Mouse (Mus musculus) midbrain, embryonic 12.5 days (tissue): Measurements from ENCODE around the gene Stom. TPM values are rescaled to one million over a fixed set of nuclear protein-coding genes. Genes with fewer than 3 reads are reported as not detected.

Source experiments
- ATAC-seq: fragments of 200-750 bp; cut with Nextera tagmentation; 2 replicates; pipeline ENCODE4 v1.8.0; 2017; ENCODE audit warnings: low read depth, moderate TSS enrichment, moderate library complexity; ENCODE audit not compliant: low FRiP score
- H3K27ac ChIP-seq: fragments of 300-500 bp; sonication (generic); replicated peaks from 2 replicates; pipeline ENCODE4 v1.5.1; 2016; ENCODE audit warnings: mild to moderate bottlenecking
- H3K27me3 ChIP-seq: fragments of 300-500 bp; sonication (generic); 2 replicates; pipeline ENCODE4 v1.6.1; 2016; ENCODE audit warnings: mild to moderate bottlenecking
- H3K36me3 ChIP-seq: fragments of 300-500 bp; sonication (generic); 2 replicates; pipeline ENCODE4 v1.6.1; 2016
- H3K4me1 ChIP-seq: fragments of 300-500 bp; sonication (generic); 2 replicates; pipeline ENCODE4 v1.6.1; 2016
- H3K4me2 ChIP-seq: fragments of 300-500 bp; sonication (generic); replicated peaks from 2 replicates; pipeline ENCODE4 v1.6.1; 2016; ENCODE audit warnings: mild to moderate bottlenecking, moderate library complexity
- H3K4me3 ChIP-seq: fragments of 300-500 bp; sonication (generic); 2 replicates; pipeline ENCODE4 v1.5.1; 2016; ENCODE audit warnings: mild to moderate bottlenecking
- H3K9ac ChIP-seq: fragments of 300-500 bp; sonication (generic); replicated peaks from 2 replicates; pipeline ENCODE4 v1.6.1; 2016; ENCODE audit warnings: mild to moderate bottlenecking, moderate library complexity
- H3K9me3 ChIP-seq: fragments of 300-500 bp; sonication (generic); 2 replicates; pipeline ENCODE4 v1.6.1; 2016; ENCODE audit warnings: mild to moderate bottlenecking
- WGBS: fragments of 180-500 bp; shearing (Covaris S2); methylation state at CpG from one replicate; pipeline ENCODE4 v1.1.7; 2016; 5-methylcytosine and 5-hydroxymethylcytosine counted together
- polyA plus RNA-seq: library from polyadenylated mRNA; unstranded; fragments of >200 nt; fragmentation: Nextera tagmentation; extraction: Ambion mirVana; gene quantifications from 2 replicates; pipeline ENCODE4 v1.2.1, GENCODE M21; 2016

Stom gene
- polyA plus RNA-seq = 12.5 and 12.6 TPM in 2 replicates

GRCm38 (mm10) chr2:35336388-35337280 is at the start of gene Stom:
Stom (minus strand) TSS chr2:35336976.
- Histone ChIP-seq H3K9me3 (no peaks in the 10 kb centered on the region), H3K4me3 (peak within 1 kb of the TSS; percentile 65), H3K4me1 (peaks cover 17% of the 10 kb centered on the region), H3K36me3 (no peaks in the 10 kb centered on the region), H3K27me3 (0 out of 2 replicates have a peak, but pooled peaks cover 7% of the 10 kb centered on the region), H3K27ac (peak within 1 kb of the TSS; percentile 50), H3K4me2 (peak within 1 kb of the TSS; percentile 95), H3K9ac (peak within 1 kb of the TSS; percentile 65)
- peak; percentile 100 for ATAC-seq
- WGBS = under 1% methylated on average over 45 of the region's 45 CpGs

GRCm38 (mm10) chr2:35385441-35385871 is 48.7 kb upstream of the Stom start:
- no peak overlapping the region for H3K9ac ChIP-seq
- 85% methylated on average over 9 of the region's 9 CpGs for WGBS
- ATAC-seq = no peak
- H3K4me3 ChIP-seq = no peak overlapping the region
- no peaks in the 10 kb centered on the region for H3K9me3 ChIP-seq
- no peak overlapping the region for H3K27ac ChIP-seq
- no peaks in the 10 kb centered on the region for H3K4me1 ChIP-seq
- no peak overlapping the region for H3K4me2 ChIP-seq
- H3K36me3 ChIP-seq = no peaks in the 10 kb centered on the region
- no peaks in the 10 kb centered on the region for H3K27me3 ChIP-seq

- Histone ChIP-seq H3K9me3 (no peaks in the 10 kb centered on the region), H3K4me2 (no peak overlapping the region), H3K9ac (no peak overlapping the region), H3K4me1 (no peaks in the 10 kb centered on the region), H3K4me3 (no peak overlapping the region), H3K36me3 (no peaks in the 10 kb centered on the region), H3K27me3 (no peaks in the 10 kb centered on the region), H3K27ac (no peak overlapping the region)
- 79% methylated on average over 9 of the region's 9 CpGs for WGBS
- ATAC-seq = no peak
These were observed 42.5 kb upstream of the Stom start for GRCm38 (mm10) chr2:35379306-35379705.

GRCm38 (mm10) chr2:35377600-35377999 is 40.8 kb upstream of the Stom start:
- no peak for ATAC-seq
- Histone ChIP-seq H3K4me1 (no peaks in the 10 kb centered on the region), H3K4me3 (no peak overlapping the region), H3K27ac (no peak overlapping the region), H3K9me3 (no peaks in the 10 kb centered on the region), H3K9ac (no peak overlapping the region), H3K27me3 (no peaks in the 10 kb centered on the region), H3K36me3 (no peaks in the 10 kb centered on the region), H3K4me2 (no peak overlapping the region)
- WGBS = 76% methylated on average over 6 of the region's 6 CpGs

- H3K4me3 ChIP-seq = no peak overlapping the region
- no peaks in the 10 kb centered on the region for H3K9me3 ChIP-seq
- no peaks in the 10 kb centered on the region for H3K27me3 ChIP-seq
- 13% methylated on average over 3 of the region's 3 CpGs for WGBS
- no peak for ATAC-seq
- no peak overlapping the region for H3K9ac ChIP-seq
- H3K4me2 ChIP-seq = no peak overlapping the region
- H3K4me1 ChIP-seq = no peaks in the 10 kb centered on the region
- no peak overlapping the region for H3K27ac ChIP-seq
- no peaks in the 10 kb centered on the region for H3K36me3 ChIP-seq
These were observed 36.2 kb upstream of the Stom start for GRCm38 (mm10) chr2:35373003-35373402.

GRCm38 (mm10) chr2:35370686-35371085 is 33.9 kb upstream of the Stom start:
- H3K4me2 ChIP-seq = no peak overlapping the region
- no peaks in the 10 kb centered on the region for H3K9me3 ChIP-seq
- H3K36me3 ChIP-seq = no peaks in the 10 kb centered on the region
- no peak overlapping the region for H3K9ac ChIP-seq
- no peak overlapping the region for H3K27ac ChIP-seq
- H3K27me3 ChIP-seq = no peaks in the 10 kb centered on the region
- no peak for ATAC-seq
- no peak overlapping the region for H3K4me3 ChIP-seq
- no peaks in the 10 kb centered on the region for H3K4me1 ChIP-seq

- no peaks in the 10 kb centered on the region for H3K9me3 ChIP-seq
- no peaks in the 10 kb centered on the region for H3K27me3 ChIP-seq
- no peak for ATAC-seq
- no peaks in the 10 kb centered on the region for H3K4me1 ChIP-seq
- H3K9ac ChIP-seq = no peak within 1 kb of the TSS
- H3K4me2 ChIP-seq = no peak within 1 kb of the TSS
- H3K27ac ChIP-seq = no peak within 1 kb of the TSS
- WGBS = 90% methylated on average over 2 of the region's 2 CpGs
- no peak within 1 kb of the TSS for H3K4me3 ChIP-seq
- no peaks in the 10 kb centered on the region for H3K36me3 ChIP-seq
These were observed 30.9 kb upstream of the Stom start, which contains the start of gene 4930568D16Rik for GRCm38 (mm10) chr2:35367629-35368028. 4930568D16Rik (minus strand) TSS chr2:35367729.

- Histone ChIP-seq H3K27ac (no peak overlapping the region), H3K4me1 (no peaks in the 10 kb centered on the region), H3K4me2 (no peak overlapping the region), H3K4me3 (no peak overlapping the region), H3K27me3 (no peaks in the 10 kb centered on the region), H3K36me3 (no peaks in the 10 kb centered on the region), H3K9ac (no peak overlapping the region), H3K9me3 (no peaks in the 10 kb centered on the region)
- no peak for ATAC-seq
- 68% methylated on average over 5 of the region's 5 CpGs for WGBS
These were observed 12.4 kb upstream of the Stom start for GRCm38 (mm10) chr2:35349184-35349583.

GRCm38 (mm10) chr2:35345984-35346383 is 9.2 kb upstream of the Stom start:
- H3K9me3 ChIP-seq = no peaks in the 10 kb centered on the region
- ATAC-seq = no peak
- 83% methylated on average over 2 of the region's 2 CpGs for WGBS
- no peaks in the 10 kb centered on the region for H3K4me1 ChIP-seq
- no peaks in the 10 kb centered on the region for H3K36me3 ChIP-seq
- H3K27me3 ChIP-seq = no peaks in the 10 kb centered on the region
- H3K4me3 ChIP-seq = no peak overlapping the region
- H3K27ac ChIP-seq = no peak overlapping the region
- H3K9ac ChIP-seq = no peak overlapping the region
- no peak overlapping the region for H3K4me2 ChIP-seq

- 88% methylated on average over 3 of the region's 3 CpGs for WGBS
- Histone ChIP-seq H3K4me1 (no peaks in the 10 kb centered on the region), H3K27me3 (no peaks in the 10 kb centered on the region), H3K9me3 (no peaks in the 10 kb centered on the region), H3K36me3 (no peaks in the 10 kb centered on the region), H3K9ac (no peak overlapping the region), H3K27ac (no peak overlapping the region), H3K4me3 (no peak overlapping the region), H3K4me2 (no peak overlapping the region)
- ATAC-seq = no peak
These were observed 5.8 kb upstream of the Stom start for GRCm38 (mm10) chr2:35342605-35343004.

- ATAC-seq = no peak
- Histone ChIP-seq H3K4me3 (no peak overlapping the region), H3K36me3 (no peaks in the 10 kb centered on the region), H3K27ac (no peak overlapping the region), H3K9ac (no peak overlapping the region), H3K4me1 (peaks cover 17% of the 10 kb centered on the region), H3K4me2 (no peak overlapping the region), H3K27me3 (0 out of 2 replicates have a peak, but pooled peaks cover 7% of the 10 kb centered on the region), H3K9me3 (no peaks in the 10 kb centered on the region)
- WGBS = 90% methylated on average over 6 of the region's 6 CpGs
These were observed 1.9 kb upstream of the Stom start for GRCm38 (mm10) chr2:35338707-35339106.

GRCm38 (mm10) chr2:35338036-35338435 is 1.3 kb upstream of the Stom start:
- Histone ChIP-seq H3K27ac (no peak overlapping the region), H3K9me3 (no peaks in the 10 kb centered on the region), H3K4me2 (no peak overlapping the region), H3K9ac (no peak overlapping the region), H3K4me3 (no peak overlapping the region), H3K36me3 (no peaks in the 10 kb centered on the region), H3K4me1 (peaks cover 17% of the 10 kb centered on the region), H3K27me3 (0 out of 2 replicates have a peak, but pooled peaks cover 7% of the 10 kb centered on the region)
- no peak for ATAC-seq
- 83% methylated on average over 1 of the region's 1 CpGs for WGBS
